Mouse (Mus musculus) limb, embryonic 14.5 days (tissue): ENCODE measurements around the gene Slc15a5. TPM values are rescaled to one million over a fixed set of nuclear protein-coding genes. Genes with fewer than 3 reads are reported as not detected.

Experiments
- ATAC-seq: fragments of 200-750 bp; cut with Nextera tagmentation; 2 replicates; pipeline ENCODE4 v1.8.0; 2017; ENCODE audit warnings: low read depth, moderate number of reproducible peaks, moderate TSS enrichment; ENCODE audit not compliant: low FRiP score
- DNase-seq: peaks from one replicate; pipeline ENCODE4 v3.0.0-alpha.2; 2015; ENCODE audit warnings: low spot score
- H3K27ac ChIP-seq: fragments of 300-500 bp; sonication (generic); replicated peaks from 2 replicates; pipeline ENCODE4 v1.5.1; 2014; ENCODE audit warnings: low read depth, mild to moderate bottlenecking, low read length, moderate library complexity, mixed read lengths
- H3K27me3 ChIP-seq: fragments of 300-500 bp; sonication (generic); 2 replicates; pipeline ENCODE4 v1.6.1; 2014; ENCODE audit warnings: low read length, mixed read lengths; ENCODE audit not compliant: control insufficient read depth, insufficient read depth
- H3K36me3 ChIP-seq: fragments of 300-500 bp; sonication (generic); 2 replicates; pipeline ENCODE4 v1.6.1; 2014; ENCODE audit warnings: mild to moderate bottlenecking, low read length, moderate library complexity, mixed read lengths; ENCODE audit not compliant: control insufficient read depth, insufficient read depth
- H3K4me1 ChIP-seq: fragments of 300-500 bp; sonication (generic); 2 replicates; pipeline ENCODE4 v1.6.1; 2014; ENCODE audit warnings: antibody characterized with exemption, low read length, mixed read lengths; ENCODE audit not compliant: control insufficient read depth, insufficient read depth
- H3K4me2 ChIP-seq: fragments of 300-500 bp; sonication (generic); replicated peaks from 2 replicates; pipeline ENCODE4 v1.6.1; 2014; ENCODE audit warnings: low read depth, mild to moderate bottlenecking, low read length, moderate library complexity; ENCODE audit not compliant: severe bottlenecking
- H3K4me3 ChIP-seq: fragments of 300-500 bp; sonication (generic); replicated peaks from 2 replicates; pipeline ENCODE4 v1.5.1; 2014; ENCODE audit warnings: low read length
- H3K9ac ChIP-seq: fragments of 300-500 bp; sonication (generic); 2 replicates; pipeline ENCODE4 v1.6.1; 2014; ENCODE audit warnings: mild to moderate bottlenecking, low read depth, low read length, moderate library complexity; ENCODE audit not compliant: severe bottlenecking
- H3K9me3 ChIP-seq: fragments of 300-500 bp; sonication (generic); 2 replicates; pipeline ENCODE4 v1.6.1; 2016; ENCODE audit warnings: low read length; ENCODE audit not compliant: control insufficient read depth
- POLR2A ChIP-seq: fragments of 200-500 bp; IDR thresholded peaks from 2 replicates; pipeline ENCODE4 v1.8.0; 2012; ENCODE audit warnings: inconsistent platforms, mild to moderate bottlenecking, moderate library complexity, borderline replicate concordance; ENCODE audit not compliant: insufficient read depth, insufficient read length; ENCODE audit errors: extremely low read depth
- WGBS: fragments of 180-500 bp; shearing (Covaris S2); extraction: QIAGEN DNeasy Blood & Tissue Kit; methylation state at CpG from one replicate; pipeline ENCODE4 v1.1.7; 2014; 5-methylcytosine and 5-hydroxymethylcytosine counted together
- polyA plus RNA-seq, 2 experiments: library from polyadenylated mRNA; depleted of rRNA in 1 of 2; stranded (reverse) in 1 of 2; unstranded in 1 of 2; fragments of >200 nt; fragmentation: Nextera tagmentation in 1 of 2; extraction: Ambion mirVana in 1 of 2; gene quantifications; 2 replicates each; pipeline versions ENCODE4 v1.2.1 to v1.2.3; 2012 to 2014

Gene Slc15a5
- polyA plus RNA-seq, 2 experiments, result 0.03 TPM; not detected in 1

GRCm38 (mm10) chr6:137934545-137935298 is 145.0 kb downstream of the Slc15a5 start:
- no peaks in the 10 kb centered on the region for H3K36me3 ChIP-seq
- no peak overlapping the region for H3K9ac ChIP-seq
- no peak overlapping the region for H3K4me2 ChIP-seq
- ATAC-seq (no peak), DNase-seq (peak; percentile 30)
- 50% methylated on average over 3 of the region's 3 CpGs for WGBS
- H3K4me1 ChIP-seq, result no peaks in the 10 kb centered on the region
- H3K9me3 ChIP-seq, result no peaks in the 10 kb centered on the region
- H3K27ac ChIP-seq, result no peak overlapping the region
- TF ChIP-seq POLR2A, result no peak
- H3K27me3 ChIP-seq, result no peaks in the 10 kb centered on the region
- H3K4me3 ChIP-seq, result no peak overlapping the region

Other genes starting within 250 kb of the Slc15a5 start
- 123 and 136 TPM in 2 replicates for gene Mgst1, start 60.4 kb upstream of the Slc15a5 start, polyA plus RNA-seq (2012; rRNA removed)
- 253 and 312 TPM in 2 replicates for gene Mgst1, start 60.4 kb upstream of the Slc15a5 start, polyA plus RNA-seq (2014; fragmentation: Nextera tagmentation; extraction: Ambion mirVana)